Mouse (Mus musculus) heart, adult 2 months (tissue): Measurements from ENCODE around the gene Glul. TPM values are rescaled to one million over a fixed set of nuclear protein-coding genes. Genes with fewer than 3 reads are reported as not detected.

ENCODE experiments used
- DNase-seq, 2 experiments: peaks; one replicate each; pipeline ENCODE4 v3.0.0; 2021
- H3K27ac ChIP-seq: fragments of 200-600 bp; 2 replicates; pipeline ENCODE4 v1.8.1; 2022
- H3K27me3 ChIP-seq: fragments of 200-500 bp; 2 replicates; pipeline ENCODE4 v1.6.1; 2012; ENCODE audit warnings: mild to moderate bottlenecking, low read length, inconsistent platforms, mixed read lengths; ENCODE audit not compliant: control insufficient read depth, insufficient read depth
- H3K36me3 ChIP-seq: fragments of 200-500 bp; 2 replicates; pipeline ENCODE4 v1.6.1; 2012; ENCODE audit warnings: low read length, inconsistent platforms; ENCODE audit not compliant: control insufficient read depth, insufficient read depth
- H3K4me1 ChIP-seq: fragments of 200-500 bp; 2 replicates; pipeline ENCODE4 v1.6.1; 2011; ENCODE audit warnings: low read length; ENCODE audit not compliant: control insufficient read depth, insufficient read depth
- H3K4me3 ChIP-seq: fragments of 200-600 bp; 2 replicates; pipeline ENCODE4 v1.8.1; 2022
- H3K79me2 ChIP-seq: fragments of 200-500 bp; replicated peaks from 2 replicates; pipeline ENCODE4 v1.6.1; 2012; ENCODE audit warnings: mild to moderate bottlenecking, inconsistent platforms, low read length, moderate library complexity, mixed read lengths; ENCODE audit not compliant: control insufficient read depth, insufficient read depth
- H3K9ac ChIP-seq: fragments of 200-500 bp; 2 replicates; pipeline ENCODE4 v1.6.1; 2012; ENCODE audit warnings: low read depth, mild to moderate bottlenecking, control low read depth, inconsistent platforms, low read length, mixed read lengths
- CTCF ChIP-seq: fragments of 200-600 bp; IDR thresholded peaks from 2 replicates; pipeline ENCODE4 v1.8.1; 2022; ENCODE audit warnings: antibody characterized with exemption, mild to moderate bottlenecking, moderate library complexity
- EP300 ChIP-seq: fragments of 200-500 bp; IDR thresholded peaks from 2 replicates; pipeline ENCODE4 v1.6.1; 2011; ENCODE audit warnings: low read depth, low read length, control low read depth; ENCODE audit not compliant: insufficient read depth
- POLR2A ChIP-seq: fragments of 200-500 bp; IDR thresholded peaks from 2 replicates; pipeline ENCODE4 v1.6.1; 2011; ENCODE audit warnings: mild to moderate bottlenecking, low read depth, low read length, control low read depth; ENCODE audit not compliant: insufficient read depth
- WGBS: fragments of 180-500 bp; shearing (Covaris S2); methylation state at CpG from one replicate; pipeline ENCODE4 v1.1.7; 2018; 5-methylcytosine and 5-hydroxymethylcytosine counted together
- intact Hi-C: fragments of 180-260 bp; cut with DNase I; formaldehyde crosslinking; loops from one replicate; pipeline ENCODE4 v1.15.1; 2025
- polyA plus RNA-seq: library from polyadenylated mRNA; depleted of rRNA; stranded (reverse); fragments of >200 nt; gene quantifications from 2 replicates; pipeline ENCODE4 v1.2.3, GENCODE M21; 2012
- total RNA-seq, 2 experiments: library from RNA; stranded (reverse); gene quantifications; 2 replicates each; pipeline ENCODE4 v1.2.3; 2021

Gene Glul
- total and polyA plus RNA-seq, 3 experiments = 344 to 679 (median 406) TPM

DNA sequence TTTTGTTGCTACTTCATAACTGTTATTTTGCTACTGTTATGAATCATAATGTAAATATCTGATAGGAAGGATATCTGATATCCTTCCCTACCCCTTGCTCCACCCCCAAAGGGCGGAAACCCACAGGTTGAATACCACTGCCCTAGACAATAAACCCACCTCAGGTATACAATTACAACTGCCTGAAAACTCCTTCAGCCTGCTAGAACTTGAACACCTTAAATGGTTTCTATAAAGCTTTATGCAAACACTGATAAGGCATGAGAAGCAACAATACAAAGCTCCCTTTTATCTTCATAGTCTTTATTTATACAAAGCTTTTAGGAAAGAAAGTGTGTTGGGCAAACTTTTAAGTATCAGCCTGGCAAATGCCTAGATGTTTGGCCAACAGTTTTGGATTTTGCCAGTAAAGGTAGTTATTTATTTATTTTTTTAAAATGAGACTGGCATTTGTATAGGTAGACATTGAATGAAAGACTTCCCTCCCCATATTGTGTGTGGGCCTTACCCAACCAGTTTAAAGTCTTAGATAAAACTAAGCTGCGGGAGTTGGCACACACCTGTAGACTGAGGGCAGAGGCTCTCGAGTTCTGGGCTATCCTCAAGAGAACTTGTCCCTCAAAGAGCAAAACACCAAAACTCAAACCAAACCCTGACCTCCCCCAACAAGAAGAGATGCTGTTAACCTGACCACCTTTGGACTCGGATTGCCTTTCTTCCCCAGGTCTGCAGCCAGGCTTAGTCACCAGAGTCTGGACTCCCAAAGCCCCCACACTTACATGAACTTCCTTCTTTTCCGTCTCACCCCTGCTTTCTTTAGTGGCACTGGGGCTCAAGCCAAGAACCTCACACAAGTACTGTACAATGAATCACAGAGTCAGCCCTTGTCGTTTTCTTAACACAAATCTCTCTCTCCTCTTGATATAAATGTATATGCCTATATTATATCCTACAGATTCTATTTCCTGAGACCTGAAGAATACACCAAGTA is 24.9 kb downstream of the Glul start:
- intact Hi-C loops = loop anchor here (5.0 kb wide), 1 partner anchor 108 kb away; no protein-coding TSS in a partner anchor
- DNase-seq = no peak
- 71% methylated on average over 6 of the region's 6 CpGs for WGBS
- Histone ChIP-seq H3K9ac (no peak overlapping the region), H3K27me3 (no peaks in the 10 kb centered on the region), H3K27ac (no peak overlapping the region), H3K79me2 (no peaks in the 10 kb centered on the region), H3K4me1 (peaks cover 3% of the 10 kb centered on the region), H3K4me3 (no peak overlapping the region), H3K36me3 (no peaks in the 10 kb centered on the region)
- TF ChIP-seq EP300 (no peak), POLR2A (no peak), CTCF (no peak)

DNA sequence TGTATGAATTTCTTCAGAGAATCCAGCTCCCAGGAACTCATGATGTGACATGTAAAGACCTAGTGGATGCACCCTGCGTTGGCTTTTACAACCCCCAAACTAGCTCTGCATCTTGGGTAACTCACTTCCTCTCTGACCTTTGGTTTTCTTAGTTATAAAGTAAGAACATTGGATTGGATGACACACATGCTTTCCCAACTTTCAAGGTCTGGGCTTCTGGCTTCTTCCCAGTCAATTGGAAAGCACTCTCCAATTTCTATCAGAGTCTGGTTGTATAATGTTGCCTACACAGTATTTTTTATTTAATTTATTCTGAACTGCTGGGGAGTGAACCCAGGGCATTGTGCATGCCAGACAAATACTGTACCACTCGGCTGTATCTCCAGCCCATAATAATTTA is 30.7 kb downstream of the Glul start:
- TF ChIP-seq CTCF (no peak), EP300 (no peak), POLR2A (no peak)
- H3K79me2 ChIP-seq = no peaks in the 10 kb centered on the region
- no peak overlapping the region for H3K27ac ChIP-seq
- DNase-seq = no peak
- no peak overlapping the region for H3K9ac ChIP-seq
- H3K27me3 ChIP-seq = no peaks in the 10 kb centered on the region
- 73% methylated on average over 2 of the region's 2 CpGs for WGBS
- H3K4me1 ChIP-seq = no peaks in the 10 kb centered on the region
- intact Hi-C loops = no loop called here
- no peak overlapping the region for H3K4me3 ChIP-seq
- no peaks in the 10 kb centered on the region for H3K36me3 ChIP-seq

DNA sequence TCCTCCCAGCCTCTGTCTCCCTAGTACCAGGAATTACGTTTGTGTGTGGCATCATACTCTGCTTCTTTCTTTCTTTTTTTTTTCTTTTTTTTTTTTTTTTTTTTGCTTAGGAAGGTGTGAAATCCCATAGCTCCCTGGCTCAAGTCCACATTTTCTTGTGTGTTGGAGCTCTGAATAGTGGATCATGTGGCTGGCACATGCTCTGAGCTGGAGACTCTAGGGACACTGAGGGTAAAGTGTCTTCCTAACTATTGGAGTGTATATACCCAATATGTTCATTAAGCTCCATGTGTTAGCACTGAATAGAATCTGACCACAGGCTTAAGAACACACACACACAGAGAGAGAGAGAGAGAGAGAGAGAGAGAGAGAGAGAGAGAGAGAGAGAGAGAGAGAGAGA is 34.0 kb downstream of the Glul start:
- WGBS = 67% methylated on average over 1 of the region's 1 CpGs
- no peak for DNase-seq
- Histone ChIP-seq H3K79me2 (no peaks in the 10 kb centered on the region), H3K4me1 (no peaks in the 10 kb centered on the region), H3K36me3 (no peaks in the 10 kb centered on the region), H3K27ac (no peak overlapping the region), H3K9ac (no peak overlapping the region), H3K27me3 (no peaks in the 10 kb centered on the region), H3K4me3 (no peak overlapping the region)
- intact Hi-C loops = no loop called here
- no peak for TF ChIP-seq EP300
- TF ChIP-seq CTCF = no peak
- TF ChIP-seq POLR2A = no peak

DNA sequence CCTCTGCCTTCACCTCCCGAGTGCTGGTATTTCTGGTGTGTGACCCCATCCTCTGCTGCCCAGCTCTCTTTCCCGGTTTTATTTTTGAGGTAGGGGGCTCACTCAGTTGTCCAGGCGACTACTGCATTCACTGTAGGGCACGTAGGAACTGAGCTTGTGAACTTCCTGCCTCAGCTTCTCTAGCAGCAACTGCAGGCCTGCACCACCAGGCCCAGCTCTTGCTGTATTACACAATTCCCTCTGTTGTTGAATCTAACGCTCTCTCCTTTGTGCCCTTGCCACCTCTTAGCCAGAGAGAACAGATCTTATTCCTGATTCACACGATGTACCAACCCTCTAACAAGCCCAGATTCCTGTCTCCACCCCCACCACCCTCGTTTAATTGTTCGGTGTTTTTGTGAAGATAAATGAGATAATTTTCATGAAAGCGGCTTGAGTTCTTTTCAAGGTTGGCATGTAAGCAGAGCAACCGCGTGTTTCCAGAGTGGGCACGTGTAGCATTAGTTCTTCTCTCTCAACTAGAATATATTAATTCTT is 36.2 kb downstream of the Glul start:
- H3K27me3 ChIP-seq = no peaks in the 10 kb centered on the region
- DNase-seq = no peak
- no peaks in the 10 kb centered on the region for H3K4me1 ChIP-seq
- H3K9ac ChIP-seq = no peak overlapping the region
- H3K4me3 ChIP-seq = no peak overlapping the region
- WGBS = 78% methylated on average over 12 of the region's 12 CpGs
- no peaks in the 10 kb centered on the region for H3K79me2 ChIP-seq
- TF ChIP-seq EP300 (no peak), POLR2A (no peak), CTCF (no peak)
- intact Hi-C loops = no loop called here
- H3K36me3 ChIP-seq = no peaks in the 10 kb centered on the region
- no peak overlapping the region for H3K27ac ChIP-seq

DNA sequence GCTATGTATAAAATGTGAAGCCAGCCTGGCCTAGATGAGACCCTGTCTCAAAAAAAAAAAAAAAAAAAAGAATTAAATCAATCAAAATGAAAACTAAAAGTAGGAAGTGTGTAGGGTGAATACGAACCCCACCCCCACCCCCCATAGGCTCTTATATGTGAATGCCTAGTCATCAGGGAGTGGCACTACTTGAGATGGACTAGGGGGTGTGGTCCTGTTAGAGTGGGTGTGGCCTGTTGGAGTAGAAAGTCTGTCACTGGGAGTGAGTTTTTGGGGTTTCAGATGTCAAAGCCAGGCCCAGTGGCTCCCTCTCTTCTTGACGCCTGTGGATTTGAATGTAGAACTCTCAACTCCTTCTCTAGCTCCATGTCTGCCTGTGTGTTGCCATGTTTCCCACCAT is 37.3 kb downstream of the Glul start:
- H3K4me3 ChIP-seq = no peak overlapping the region
- no peaks in the 10 kb centered on the region for H3K36me3 ChIP-seq
- H3K27ac ChIP-seq = no peak overlapping the region
- H3K79me2 ChIP-seq = no peaks in the 10 kb centered on the region
- no peak overlapping the region for H3K9ac ChIP-seq
- intact Hi-C loops = no loop called here
- no peak for DNase-seq
- no peaks in the 10 kb centered on the region for H3K27me3 ChIP-seq
- no peak for TF ChIP-seq POLR2A
- no peak for TF ChIP-seq CTCF
- TF ChIP-seq EP300 = no peak
- H3K4me1 ChIP-seq = no peaks in the 10 kb centered on the region
- 100% methylated on average over 2 of the region's 2 CpGs for WGBS

DNA sequence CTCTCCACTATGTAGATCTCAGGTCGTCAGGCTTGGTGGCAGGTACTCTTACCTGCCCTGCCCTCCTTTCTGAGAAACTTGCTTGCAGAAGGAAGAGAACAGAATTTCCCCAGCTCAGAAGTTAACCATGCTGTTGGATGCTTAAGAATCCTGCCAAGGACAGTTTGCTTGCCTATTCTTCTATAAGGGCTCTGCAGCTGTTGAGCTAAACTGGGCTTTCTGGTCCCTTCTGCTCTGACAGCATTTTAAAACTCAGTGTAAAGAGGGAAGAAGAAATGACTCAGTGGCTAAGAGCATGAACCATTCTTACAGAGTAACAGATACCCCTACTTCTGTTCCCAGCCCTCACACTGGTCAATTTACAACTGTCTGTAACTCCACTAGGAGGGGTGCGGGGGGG is 41.2 kb downstream of the Glul start:
- Histone ChIP-seq H3K79me2 (no peaks in the 10 kb centered on the region), H3K36me3 (no peaks in the 10 kb centered on the region), H3K27me3 (no peaks in the 10 kb centered on the region), H3K9ac (no peak overlapping the region), H3K4me1 (no peaks in the 10 kb centered on the region), H3K27ac (no peak overlapping the region), H3K4me3 (no peak overlapping the region)
- WGBS = 90% methylated on average over 2 of the region's 2 CpGs
- intact Hi-C loops = no loop called here
- TF ChIP-seq CTCF (no peak), EP300 (no peak), POLR2A (no peak)
- DNase-seq = no peak
